Mouse (Mus musculus) G1E (cell line): ENCODE results near the gene Ccni.

Experiments
- CTCF ChIP-seq: IDR thresholded peaks from 2 replicates; pipeline ENCODE4 v1.5.1; 2012; ENCODE audit warnings: low read depth, low read length, inconsistent platforms, mixed read lengths
- POLR2AphosphoS5 ChIP-seq: IDR thresholded peaks from 2 replicates; pipeline ENCODE4 v1.6.1; 2012; ENCODE audit warnings: low read depth, low read length, inconsistent platforms; ENCODE audit not compliant: insufficient replicate concordance

GRCm38 (mm10) chr5:93234130-93234529 is 27.8 kb upstream of the Ccni start:
- TF ChIP-seq CTCF (no peak), POLR2AphosphoS5 (no peak)
